14 mouse cellular contexts compared by ENCODE assay signal in genomic region chr15:90303393-90303792, GRCm38 (mm10).
"Had no signal": no experiment of that assay in that cellular context is flagged by ENCODE, and none has a peak within 500 bp of the region (broad histone marks: within the 10 kb centered on the region; RNA-seq: fewer than 3 reads in every experiment).

No protein-coding gene starts in this region.

- H3K36me3 ChIP-seq: intestine, embryonic 15.5 days; limb, embryonic 13.5 days; midbrain, embryonic 12.5 days; neural tube, embryonic 12.5 days had no signal

- H3K9ac ChIP-seq: intestine, embryonic 15.5 days; limb, embryonic 13.5 days; liver, embryonic 14.5 days; midbrain, embryonic 12.5 days; neural tube, embryonic 12.5 days had no signal

- DNase-seq: kidney, adult 18-20 months; kidney, postnatal 10 days; kidney, postnatal 4 days; lung, adult 18-20 months; right cerebral cortex, postnatal 25 days; thymus, adult 18-20 months; thymus, postnatal 14 days had no signal

- H3K9me3 ChIP-seq: intestine, embryonic 15.5 days; limb, embryonic 13.5 days; midbrain, embryonic 12.5 days; neural tube, embryonic 12.5 days had no signal

- ATAC-seq: intestine, embryonic 15.5 days had no signal

- H3K4me3 ChIP-seq: intestine, embryonic 15.5 days; layer of hippocampus, adult 2 months; limb, embryonic 13.5 days; midbrain, embryonic 12.5 days; neural tube, embryonic 12.5 days had no signal

- H3K27ac ChIP-seq: intestine, embryonic 15.5 days; layer of hippocampus, adult 2 months; limb, embryonic 13.5 days; liver, embryonic 14.5 days; midbrain, embryonic 12.5 days; neural tube, embryonic 12.5 days; stomach, postnatal 0 days had no signal

- H3K4me1 ChIP-seq: intestine, embryonic 15.5 days; limb, embryonic 13.5 days; neural tube, embryonic 12.5 days had no signal

- H3K4me2 ChIP-seq: intestine, embryonic 15.5 days; limb, embryonic 13.5 days; midbrain, embryonic 12.5 days; neural tube, embryonic 12.5 days had no signal

- H3K27me3 ChIP-seq: intestine, embryonic 15.5 days; limb, embryonic 13.5 days; midbrain, embryonic 12.5 days; neural tube, embryonic 12.5 days had no signal
